Mouse (Mus musculus): ENCODE results near the gene Krtap4-7.

- TF ChIP-seq ETS1 (conservative IDR thresholded peaks at IDR 0.05; ENCODE audit: low read depth, low read length) (no peak), POLR2A (IDR thresholded peaks at IDR 0.05; ENCODE audit: low read depth, low read length) (no peak), EP300 (IDR thresholded peaks at IDR 0.05; ENCODE audit: low read length) (no peak), CHD2 (IDR thresholded peaks at IDR 0.05; ENCODE audit: low read length) (no peak), CTCF (conservative IDR thresholded peaks at IDR 0.05 in 1 of 2, IDR thresholded peaks at IDR 0.05 in 1 of 2; ENCODE audit: low read depth in 2 of 2, low read length in 2 of 2) (no peak), JUN (IDR thresholded peaks at IDR 0.05; ENCODE audit: insufficient read depth, low read depth, low read length) (no peak), RCOR1 (conservative IDR thresholded peaks at IDR 0.05; ENCODE audit: low read depth, low read length) (no peak), UBTF (IDR thresholded peaks at IDR 0.05; ENCODE audit: low read depth, low read length) (no peak), ELF1 (IDR thresholded peaks at IDR 0.05; ENCODE audit: low read depth, low read length) (no peak), ZC3H11A (IDR thresholded peaks at IDR 0.05; ENCODE audit: low read depth, low read length) (no peak), KAT2A (IDR thresholded peaks at IDR 0.05; ENCODE audit: insufficient replicate concordance, low read length) (no peak), SMC3 (IDR thresholded peaks at IDR 0.05; ENCODE audit: low read depth, low read length) (no peak), TCF12 (IDR thresholded peaks at IDR 0.05; ENCODE audit: low read depth, low read length) (no peak), MXI1 (IDR thresholded peaks at IDR 0.05; ENCODE audit: low read depth, low read length) (no peak)
These were observed 13.2 kb upstream of the Krtap4-7 start for GRCm38 (mm10) chr11:99657051-99657450.

All from CH12.LX (cell line).